Mouse (Mus musculus) thymus, adult 2 months (tissue): ENCODE measurements around the gene Tbc1d32. TPM values are rescaled to one million over a fixed set of nuclear protein-coding genes. Genes with fewer than 3 reads are reported as not detected.

Experiments used
- DNase-seq: peaks from one replicate; pipeline ENCODE4 v3.0.0; 2021
- H3K27ac ChIP-seq: fragments of 200-500 bp; 2 replicates; pipeline ENCODE4 v1.5.1; 2012; ENCODE audit warnings: low read length, control low read depth; ENCODE audit not compliant: control insufficient read depth, insufficient read depth
- H3K27me3 ChIP-seq: fragments of 200-500 bp; 2 replicates; pipeline ENCODE4 v1.6.1; 2012; ENCODE audit warnings: mild to moderate bottlenecking, low read length, moderate library complexity, mixed read lengths; ENCODE audit not compliant: control insufficient read depth, insufficient read depth
- H3K36me3 ChIP-seq: fragments of 200-500 bp; 2 replicates; pipeline ENCODE4 v1.6.1; 2012; ENCODE audit warnings: mild to moderate bottlenecking, low read length, moderate library complexity; ENCODE audit not compliant: control insufficient read depth, insufficient read depth
- H3K4me1 ChIP-seq: fragments of 200-500 bp; replicated peaks from 2 replicates; pipeline ENCODE4 v1.6.1; 2012; ENCODE audit warnings: low read length; ENCODE audit not compliant: control insufficient read depth, insufficient read depth
- H3K4me3 ChIP-seq: fragments of 200-500 bp; 2 replicates; pipeline ENCODE4 v1.5.1; 2012; ENCODE audit warnings: mild to moderate bottlenecking, low read length, control low read depth, moderate library complexity; ENCODE audit not compliant: control insufficient read depth, insufficient read depth
- CTCF ChIP-seq: fragments of 200-500 bp; IDR thresholded peaks from 2 replicates; pipeline ENCODE4 v1.5.1; 2012; ENCODE audit warnings: mild to moderate bottlenecking, control low read depth, low read length, moderate library complexity, borderline replicate concordance; ENCODE audit not compliant: control insufficient read depth, poor library complexity, insufficient read depth; ENCODE audit errors: extremely low read depth
- POLR2A ChIP-seq: fragments of 200-500 bp; IDR thresholded peaks from 2 replicates; pipeline ENCODE4 v1.6.1; 2012; ENCODE audit warnings: mild to moderate bottlenecking, low read length, control low read depth, moderate library complexity; ENCODE audit not compliant: control insufficient read depth, poor library complexity, insufficient read depth; ENCODE audit errors: extremely low read depth
- WGBS: fragments of 180-500 bp; shearing (Covaris S2); methylation state at CpG from one replicate; pipeline ENCODE4 v1.1.7; 2018; 5-methylcytosine and 5-hydroxymethylcytosine counted together
- polyA plus RNA-seq: library from polyadenylated mRNA; depleted of rRNA; stranded (reverse); fragments of >200 nt; gene quantifications from 2 replicates; pipeline ENCODE4 v1.2.3, GENCODE M21; 2012; rRNA removed

The Tbc1d32 gene
- 0.38 and 0.54 TPM in 2 replicates for polyA plus RNA-seq

DNA sequence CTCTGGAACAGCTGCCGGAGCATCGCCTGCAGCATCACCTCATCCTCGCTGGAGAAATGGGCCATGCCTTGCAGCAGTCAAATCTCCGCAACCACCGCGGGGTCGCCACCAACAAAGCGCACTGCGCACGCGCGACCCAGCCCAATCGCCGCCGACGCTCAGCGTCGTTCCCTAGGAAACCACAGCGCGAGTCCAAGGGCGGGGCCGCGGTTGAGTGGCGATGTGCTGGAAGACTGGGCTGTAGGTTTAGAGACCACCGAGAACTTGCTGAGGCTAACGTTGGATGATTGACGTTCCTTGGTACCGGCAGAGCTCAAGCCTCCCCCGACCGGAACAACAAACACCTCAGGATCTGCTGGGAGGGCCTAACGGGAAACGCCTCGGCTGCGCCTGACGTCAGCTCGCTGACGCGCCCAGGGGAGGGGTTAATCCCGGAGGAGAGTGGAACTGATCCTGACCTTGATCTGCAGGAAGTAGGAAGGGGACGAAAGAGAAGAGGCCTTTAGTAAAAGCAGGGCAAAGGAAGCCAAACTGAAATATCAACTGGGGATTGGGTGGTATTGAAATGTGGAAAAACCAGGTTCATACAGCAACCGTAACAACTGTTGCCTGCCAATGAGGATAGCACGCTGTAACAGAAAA lies at the start of gene Tbc1d32:
TSS of gene Tbc1d32 (minus strand) at position 122 of the 642 bp plus-strand sequence.
- peak; percentile 88 for DNase-seq
- Histone ChIP-seq H3K4me1 (no peaks in the 10 kb centered on the region; the same call in 1 of the 2 replicates), H3K36me3 (no peaks in the 10 kb centered on the region), H3K27me3 (no peaks in the 10 kb centered on the region), H3K4me3 (peak within 1 kb of the TSS; percentile 93), H3K27ac (peak within 1 kb of the TSS; percentile 53)
- 2% methylated on average over 42 of the region's 42 CpGs for WGBS
- TF ChIP-seq CTCF = peak; percentile 61
- TF ChIP-seq POLR2A = no peak

DNA sequence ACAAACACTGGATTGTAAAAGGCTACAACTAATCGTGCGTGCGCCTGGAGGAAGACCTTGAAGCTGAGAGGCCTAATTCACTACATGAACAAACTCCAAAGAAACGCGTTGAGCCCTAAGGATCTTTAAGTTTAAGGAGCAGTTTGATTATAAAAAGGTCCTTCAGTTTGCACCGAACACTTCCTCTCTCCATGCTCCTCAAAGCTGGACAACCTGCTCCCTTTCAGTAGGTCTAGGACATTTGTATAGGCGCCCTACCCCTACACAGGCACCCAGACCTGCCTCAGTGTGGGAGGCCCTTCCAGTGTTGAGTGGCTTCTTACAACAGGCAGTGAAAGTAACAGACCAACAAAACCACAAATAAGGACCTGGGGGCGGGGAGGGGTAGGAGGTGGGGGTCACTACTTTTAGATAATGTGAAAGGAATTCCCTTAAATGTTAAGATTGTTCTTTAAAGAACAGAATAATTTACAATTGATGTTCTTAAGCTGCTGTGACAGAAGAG lies 666 bp downstream of the Tbc1d32 start:
- H3K27me3 ChIP-seq = no peaks in the 10 kb centered on the region
- H3K36me3 ChIP-seq = no peaks in the 10 kb centered on the region
- peak; percentile 3 for DNase-seq
- H3K4me3 ChIP-seq = no peak overlapping the region
- 82% methylated on average over 8 of the region's 8 CpGs for WGBS
- H3K27ac ChIP-seq = no peak overlapping the region
- TF ChIP-seq POLR2A (no peak), CTCF (no peak)
- no peaks in the 10 kb centered on the region; the same call in 1 of the 2 replicates for H3K4me1 ChIP-seq

DNA sequence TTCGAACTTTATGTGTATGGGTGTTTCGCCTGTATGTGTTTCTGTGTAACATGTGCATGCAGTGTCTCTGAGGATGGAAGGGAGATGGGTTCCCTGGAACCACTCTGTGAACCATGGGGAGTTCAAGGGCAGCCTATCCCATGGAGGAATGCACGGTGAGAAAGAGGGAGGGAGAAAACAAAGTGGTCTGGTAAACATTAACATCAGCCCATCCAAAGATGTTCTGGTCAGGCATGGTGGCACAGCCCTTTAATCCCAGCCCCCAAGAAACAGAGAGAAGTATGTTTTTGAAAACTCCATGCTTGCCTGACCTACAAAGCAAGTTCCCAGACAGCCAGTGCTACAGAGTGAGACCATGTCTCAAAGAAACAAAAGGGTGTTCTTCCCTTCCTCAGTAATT lies 12.7 kb downstream of the Tbc1d32 start:
- TF ChIP-seq POLR2A (no peak), CTCF (no peak)
- H3K4me1 ChIP-seq = no peaks in the 10 kb centered on the region
- H3K27me3 ChIP-seq = no peaks in the 10 kb centered on the region
- no peak overlapping the region for H3K4me3 ChIP-seq
- WGBS = 95% methylated on average over 3 of the region's 3 CpGs
- DNase-seq = no peak
- no peak overlapping the region for H3K27ac ChIP-seq
- no peaks in the 10 kb centered on the region for H3K36me3 ChIP-seq

DNA sequence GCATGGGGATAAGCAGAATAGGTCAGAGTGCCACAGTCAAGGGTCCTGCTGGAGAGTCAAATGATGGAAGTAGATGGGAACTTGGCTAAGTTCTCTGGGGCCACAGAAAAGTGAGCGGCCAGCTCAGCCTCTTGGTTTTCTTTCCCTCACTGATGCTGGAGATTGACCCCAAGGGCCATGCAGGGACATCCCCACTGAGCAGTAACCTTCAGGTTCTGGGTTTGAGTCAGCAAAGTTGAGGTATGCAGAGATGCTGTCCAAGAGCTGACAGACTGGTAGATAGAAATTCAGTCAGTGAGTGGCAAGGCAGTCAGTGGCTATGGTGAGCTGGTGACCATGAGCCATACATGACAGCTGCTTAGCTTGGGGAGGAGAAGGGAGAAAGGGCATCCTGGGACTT lies 18.1 kb downstream of the Tbc1d32 start:
- 96% methylated on average over 1 of the region's 1 CpGs for WGBS
- TF ChIP-seq CTCF (no peak), POLR2A (no peak)
- no peak for DNase-seq
- H3K36me3 ChIP-seq = no peaks in the 10 kb centered on the region
- no peaks in the 10 kb centered on the region for H3K27me3 ChIP-seq
- H3K4me1 ChIP-seq = no peaks in the 10 kb centered on the region
- no peak overlapping the region for H3K27ac ChIP-seq
- no peak overlapping the region for H3K4me3 ChIP-seq

DNA sequence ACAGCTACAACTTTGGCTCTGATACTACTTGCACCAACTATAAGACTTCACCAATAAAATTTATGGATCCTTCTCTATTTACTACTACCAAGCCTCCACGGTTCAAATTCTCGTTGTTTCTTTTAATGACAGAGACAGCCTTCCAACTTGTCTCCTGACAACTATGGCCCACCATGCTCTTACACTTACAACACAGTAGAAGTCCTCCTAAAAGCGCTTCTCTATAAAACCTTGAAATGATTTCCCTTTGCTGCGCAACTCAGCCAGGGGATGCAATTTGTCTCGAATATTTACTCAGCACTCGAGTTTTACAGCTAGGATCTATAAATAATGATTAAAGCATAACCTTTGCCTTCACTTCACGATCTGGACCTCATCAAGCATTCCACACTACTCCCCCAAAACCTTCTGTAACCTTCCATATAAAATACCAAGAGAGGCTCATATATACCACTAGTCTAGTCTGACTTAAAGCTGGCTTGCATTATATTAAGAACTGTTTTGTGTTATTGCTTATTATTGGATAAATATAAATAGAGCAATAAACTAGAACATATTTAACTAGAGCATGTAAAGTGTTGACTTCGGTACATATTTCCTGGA lies 21.6 kb downstream of the Tbc1d32 start:
- Histone ChIP-seq H3K4me1 (no peaks in the 10 kb centered on the region), H3K4me3 (no peak overlapping the region), H3K27me3 (no peaks in the 10 kb centered on the region), H3K27ac (no peak overlapping the region), H3K36me3 (no peaks in the 10 kb centered on the region)
- no peak for TF ChIP-seq POLR2A
- TF ChIP-seq CTCF = no peak
- 91% methylated on average over 8 of the region's 8 CpGs for WGBS
- no peak for DNase-seq

DNA sequence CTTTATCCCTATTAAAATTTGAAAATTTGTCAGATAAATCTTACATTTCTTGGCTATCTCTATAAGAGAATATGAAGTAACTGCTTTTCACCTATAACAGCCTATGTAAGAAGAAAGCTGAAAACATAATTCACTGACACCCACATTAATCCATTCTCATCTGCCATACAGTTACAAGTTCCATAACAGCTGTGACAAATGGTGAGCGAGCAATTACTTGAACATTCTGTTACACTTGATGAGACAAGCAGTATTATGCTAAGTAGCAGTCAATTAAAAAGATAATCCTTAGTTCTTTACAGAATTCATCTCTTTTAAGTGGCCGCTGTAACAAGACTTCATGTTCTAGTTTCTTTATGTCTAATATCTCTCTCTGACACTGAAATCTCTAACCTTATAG lies 24.1 kb downstream of the Tbc1d32 start:
- Histone ChIP-seq H3K27ac (no peak overlapping the region), H3K4me3 (no peak overlapping the region), H3K36me3 (no peaks in the 10 kb centered on the region), H3K27me3 (no peaks in the 10 kb centered on the region), H3K4me1 (no peaks in the 10 kb centered on the region)
- no peak for TF ChIP-seq CTCF
- TF ChIP-seq POLR2A = no peak
- DNase-seq = no peak
- 97% methylated on average over 2 of the region's 2 CpGs for WGBS
